Mouse (Mus musculus): ENCODE measurements at regions not wholly inside any gene's neighbourhood (a gene's known extent, or its start where the extent isn't known, plus 50 kb on each side); places are given as distances from the start of the nearest gene placed in this dataset.

GRCm38 (mm10) chr5:29870537-29870936, 134.8 kb upstream of the Gm5129 start:
- DNase-seq (ENCODE audit: low read depth) = no peak

- no peak for DNase-seq (ENCODE audit: low read depth)
These were observed 137.5 kb upstream of the Il6 start for GRCm38 (mm10) chr5:29875451-29875850.

GRCm38 (mm10) chr5:29887267-29887841, 125.6 kb upstream of the Il6 start:
- no peak for DNase-seq (ENCODE audit: low read depth)

GRCm38 (mm10) chr5:29892344-29892743, 120.6 kb upstream of the Il6 start:
- DNase-seq (ENCODE audit: low read depth) = no peak

GRCm38 (mm10) chr5:29892861-29893260, 120.1 kb upstream of the Il6 start:
- no peak for DNase-seq (ENCODE audit: low read depth)

- DNase-seq (ENCODE audit: low read depth) = no peak
These were observed 119.1 kb upstream of the Il6 start for GRCm38 (mm10) chr5:29893829-29894228.

- no peak for DNase-seq (ENCODE audit: low read depth)
These were observed 118.0 kb upstream of the Il6 start for GRCm38 (mm10) chr5:29894606-29895595.

- no peak for DNase-seq (ENCODE audit: low read depth)
These were observed 115.3 kb upstream of the Il6 start for GRCm38 (mm10) chr5:29897617-29898016.

GRCm38 (mm10) chr5:29901716-29902115, 111.2 kb upstream of the Il6 start:
- peak; percentile 19 for DNase-seq (ENCODE audit: low read depth)

GRCm38 (mm10) chr5:29920295-29920694, 92.6 kb upstream of the Il6 start:
- no peak for DNase-seq (ENCODE audit: low read depth)

GRCm38 (mm10) chr5:29925527-29925926, 87.4 kb upstream of the Il6 start:
- no peak for DNase-seq (ENCODE audit: low read depth)

- no peak for DNase-seq (ENCODE audit: low read depth)
These were observed 85.3 kb upstream of the Il6 start for GRCm38 (mm10) chr5:29927594-29927993.

- no peak for DNase-seq (ENCODE audit: low read depth)
These were observed 83.5 kb upstream of the Il6 start for GRCm38 (mm10) chr5:29929381-29929780.

GRCm38 (mm10) chr5:29947225-29947624, 65.7 kb upstream of the Il6 start:
- DNase-seq (ENCODE audit: low read depth) = no peak

GRCm38 (mm10) chr5:29948161-29948560, 64.8 kb upstream of the Il6 start:
- DNase-seq (ENCODE audit: low read depth) = no peak

- no peak for DNase-seq (ENCODE audit: low read depth)
These were observed 62.3 kb upstream of the Il6 start for GRCm38 (mm10) chr5:29950456-29951170.

GRCm38 (mm10) chr5:29951381-29952350, 61.2 kb upstream of the Il6 start:
- DNase-seq (ENCODE audit: low read depth) = no peak

All from naive thymus-derived CD4-positive, alpha-beta T cell, adult 2 months (primary cell).